Mouse (Mus musculus) liver, embryonic 14.5 days (tissue): Measurements from ENCODE around the gene Tmem88b.

Experiments used
- CTCF ChIP-seq: IDR thresholded peaks from 2 replicates; pipeline ENCODE4 v1.5.1; 2016; ENCODE audit warnings: antibody characterized with exemption, low read depth, control low read depth
- EP300 ChIP-seq: IDR thresholded peaks from 2 replicates; pipeline ENCODE4 v1.6.1; 2016; ENCODE audit warnings: antibody characterized with exemption, low read depth

- TF ChIP-seq EP300 (no peak), CTCF (no peak)
Observed at GRCm38 (mm10) chr4:155761356-155762099, 24.1 kb downstream of the Tmem88b start.
